Mouse (Mus musculus): Measurements from ENCODE around the gene Ppp2r1b.

- TF ChIP-seq POLR2A (IDR thresholded peaks at IDR 0.05; ENCODE audit: borderline replicate concordance, insufficient read depth, low read length) = no peak
- no peak for TF ChIP-seq CTCF (IDR thresholded peaks at IDR 0.05; ENCODE audit: borderline replicate concordance, insufficient read depth, low read depth, low read length)
Measured at GRCm38 (mm10) chr9:50857082-50857641, 12.1 kb downstream of the Ppp2r1b start.
